Mouse (Mus musculus) stomach, embryonic 16.5 days (tissue): ENCODE data around the gene Mucl2. TPM values are rescaled to one million over a fixed set of nuclear protein-coding genes. Genes with fewer than 3 reads are reported as not detected.
"Not testable (repeated sequence)": the region's sequence is repeated elsewhere in the genome, so short reads cannot be mapped to it uniquely, and the experiment has no call there.

ENCODE experiments used
- ATAC-seq: fragments of 200-750 bp; cut with Nextera tagmentation; 2 replicates; pipeline ENCODE4 v1.8.0; 2017; ENCODE audit warnings: moderate number of reproducible peaks, moderate TSS enrichment; ENCODE audit not compliant: insufficient read depth, low FRiP score
- H3K27ac ChIP-seq: fragments of 300-500 bp; sonication (generic); 2 replicates; pipeline ENCODE4 v1.5.1; 2014; ENCODE audit warnings: low read length
- H3K27me3 ChIP-seq: fragments of 300-500 bp; sonication (generic); 2 replicates; pipeline ENCODE4 v1.6.1; 2014; ENCODE audit warnings: low read length, control low read depth, mixed read lengths; ENCODE audit not compliant: control insufficient read depth, insufficient read depth
- H3K36me3 ChIP-seq: fragments of 300-500 bp; sonication (generic); 2 replicates; pipeline ENCODE4 v1.6.1; 2014; ENCODE audit warnings: low read length; ENCODE audit not compliant: control insufficient read depth, insufficient read depth
- H3K4me1 ChIP-seq: fragments of 300-500 bp; sonication (generic); 2 replicates; pipeline ENCODE4 v1.6.1; 2014; ENCODE audit warnings: low read length, control low read depth, mixed read lengths; ENCODE audit not compliant: control insufficient read depth, insufficient read depth
- H3K4me2 ChIP-seq: fragments of 300-500 bp; sonication (generic); 2 replicates; pipeline ENCODE4 v1.6.1; 2014; ENCODE audit warnings: low read depth, low read length, mixed read lengths
- H3K4me3 ChIP-seq: fragments of 300-500 bp; sonication (generic); replicated peaks from 2 replicates; pipeline ENCODE4 v1.5.1; 2014; ENCODE audit warnings: mild to moderate bottlenecking, low read length
- H3K9ac ChIP-seq: fragments of 300-500 bp; sonication (generic); 2 replicates; pipeline ENCODE4 v1.6.1; 2014; ENCODE audit warnings: low read length
- H3K9me3 ChIP-seq: fragments of 300-500 bp; sonication (generic); replicated peaks from 2 replicates; pipeline ENCODE4 v1.6.1; 2016; ENCODE audit warnings: low read length, control low read depth; ENCODE audit not compliant: control insufficient read depth
- WGBS: fragments of 180-500 bp; shearing (Covaris S2); extraction: QIAGEN DNeasy Blood & Tissue Kit; methylation state at CpG from one replicate; pipeline ENCODE4 v1.1.7; 2014; 5-methylcytosine and 5-hydroxymethylcytosine counted together
- microRNA-seq: library from miRNA; unstranded; fragments of <30 nt; microRNA quantifications from one replicate; pipeline ENCODE4, GENCODE M21; 2016
- polyA plus RNA-seq: library from polyadenylated mRNA; unstranded; fragments of >200 nt; fragmentation: Nextera tagmentation; extraction: Ambion mirVana; gene quantifications from 2 replicates; pipeline ENCODE4 v1.2.1, GENCODE M21; 2015

Mucl2 gene
- polyA plus RNA-seq = not detected in 2 replicates

GRCm38 (mm10) chr15:103899212-103899611, at the start of gene Mucl2:
Gene Mucl2 (minus strand): TSS chr15:103899312.
- Histone ChIP-seq H3K4me1 (no peaks in the 10 kb centered on the region), H3K27ac (no peak within 1 kb of the TSS), H3K9ac (no peak within 1 kb of the TSS), H3K4me2 (no peak within 1 kb of the TSS), H3K36me3 (no peaks in the 10 kb centered on the region), H3K27me3 (no peaks in the 10 kb centered on the region), H3K4me3 (no peak within 1 kb of the TSS), H3K9me3 (no peaks in the 10 kb centered on the region)
- 81% methylated on average over 1 of the region's 1 CpGs for WGBS
- no peak for ATAC-seq

DNA sequence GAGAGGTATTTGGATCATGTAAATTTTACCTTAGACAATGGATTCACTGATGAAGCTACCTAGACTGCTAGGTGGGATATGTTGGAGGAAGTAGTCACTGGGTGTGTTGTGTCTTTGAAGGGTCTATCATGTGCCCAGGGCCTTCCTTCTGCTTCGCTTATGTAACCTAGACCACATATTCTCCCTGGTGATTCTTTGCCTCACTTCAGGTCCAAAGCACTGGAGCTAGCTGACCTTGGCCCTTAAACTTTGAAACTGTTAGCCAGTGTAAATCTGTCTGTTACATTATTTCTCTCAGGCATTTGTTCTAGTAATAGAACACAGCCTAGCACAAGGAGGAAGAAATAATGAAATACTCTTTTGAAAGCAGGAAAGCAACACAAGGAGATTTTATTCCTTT, 13.9 kb upstream of the Mucl2 start:
- not testable (repeated sequence) for H3K4me1 ChIP-seq, H3K4me3 ChIP-seq, H3K9me3 ChIP-seq, H3K27me3 ChIP-seq, ATAC-seq, H3K4me2 ChIP-seq, H3K36me3 ChIP-seq, H3K27ac ChIP-seq, H3K9ac ChIP-seq
- WGBS = 39% methylated on average over 1 of the region's 1 CpGs

Small RNA genes lying within 50 kb of the gene (microRNA-seq; reads per million reads assigned to microRNA genes)
- not detected for gene Gm22852

Other genes with a start within 250 kb of the Mucl2 start
- not detected in 2 replicates for gene Mucl1, start 143.8 kb downstream of the Mucl2 start, polyA plus RNA-seq